Mouse (Mus musculus): ENCODE results near the gene Syp. TPM values are rescaled to one million over a fixed set of nuclear protein-coding genes. Genes with fewer than 3 reads are reported as not detected.

Syp gene
- polyA plus RNA-seq, 1 experiment from 2014 or later = 5.2 TPM

DNA sequence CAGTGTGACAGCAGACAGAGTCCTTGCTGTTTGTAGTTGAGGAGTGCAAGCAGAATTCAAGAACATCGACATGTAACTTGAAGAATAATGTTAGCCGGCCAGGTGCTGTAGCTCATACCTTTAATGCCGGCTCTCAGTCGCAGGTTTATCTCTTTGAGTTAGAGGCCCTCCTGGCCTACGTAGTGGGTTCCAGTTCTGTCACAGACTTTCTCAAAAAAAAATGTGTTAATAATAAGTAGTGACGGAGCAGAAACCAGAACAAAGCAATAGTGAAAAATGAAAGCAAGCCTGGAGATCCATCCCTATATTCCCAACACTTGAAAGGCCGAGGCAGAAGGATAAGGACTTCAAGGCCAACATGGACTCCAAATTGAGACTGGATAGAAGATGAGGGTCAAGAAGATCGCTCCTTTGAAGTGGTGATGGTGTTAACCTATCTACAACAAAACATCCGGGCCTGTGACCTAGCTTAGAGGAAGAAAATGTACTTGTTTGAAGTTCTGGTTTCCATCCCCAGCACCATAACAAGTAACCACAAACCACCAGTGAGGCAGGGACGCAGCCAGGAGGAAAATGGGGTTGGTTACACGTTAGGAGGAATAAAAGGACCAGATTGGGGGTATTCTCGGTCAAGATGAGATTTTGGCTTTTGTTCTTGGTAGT, 20.3 kb upstream of the Syp start:
- H3K9ac ChIP-seq (replicated peaks; ENCODE audit: low read depth, low read length) = no peak overlapping the region
- no peaks in the 10 kb centered on the region for H3K27me3 ChIP-seq (ENCODE audit: control insufficient read depth, insufficient read depth, low read length)
- H3K4me3 ChIP-seq (ENCODE audit: low read depth, low read length) = no peak overlapping the region
- H3K36me3 ChIP-seq (ENCODE audit: control insufficient read depth, insufficient read depth, low read length) = no peaks in the 10 kb centered on the region
- 75% methylated on average over 12 of the region's 12 CpGs for WGBS
- no peak overlapping the region for H3K27ac ChIP-seq (ENCODE audit: low read length)
- no peaks in the 10 kb centered on the region for H3K9me3 ChIP-seq (ENCODE audit: control insufficient read depth, low read depth, low read length)
- no peak for ATAC-seq (ENCODE audit: insufficient number of reproducible peaks, insufficient read depth, low FRiP score, low read depth)
- no peak overlapping the region for H3K4me2 ChIP-seq (replicated peaks; ENCODE audit: low read depth, low read length)
- no peaks in the 10 kb centered on the region for H3K4me1 ChIP-seq (ENCODE audit: control insufficient read depth, insufficient read depth, low read length)

DNA sequence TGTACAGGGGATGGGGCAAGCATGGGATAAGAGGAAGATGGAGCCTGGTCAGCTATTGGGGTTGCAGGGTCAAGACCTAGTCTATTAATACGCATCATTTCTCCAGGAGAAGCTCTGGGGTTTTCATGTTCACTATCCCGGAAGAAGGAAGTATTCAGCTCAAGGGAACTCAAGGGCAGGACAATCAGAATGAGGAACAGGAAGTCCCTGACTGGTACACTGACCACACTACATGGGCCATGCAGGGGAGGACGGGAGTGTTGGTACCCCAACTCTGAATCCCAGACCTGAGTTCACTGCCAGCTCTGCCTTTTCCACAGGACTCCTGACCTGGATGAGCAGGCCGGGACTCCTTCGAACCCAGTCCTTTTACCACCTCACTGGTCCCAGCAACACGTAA, 5.7 kb upstream of the Syp start:
- H3K9ac ChIP-seq (replicated peaks; ENCODE audit: low read depth, low read length) = no peak overlapping the region
- H3K27me3 ChIP-seq (ENCODE audit: control insufficient read depth, insufficient read depth, low read length) = no peaks in the 10 kb centered on the region
- ATAC-seq (ENCODE audit: insufficient number of reproducible peaks, insufficient read depth, low FRiP score, low read depth) = no peak
- H3K4me3 ChIP-seq (ENCODE audit: low read depth, low read length) = no peak overlapping the region
- H3K4me1 ChIP-seq (ENCODE audit: control insufficient read depth, insufficient read depth, low read length) = no peaks in the 10 kb centered on the region
- no peaks in the 10 kb centered on the region for H3K9me3 ChIP-seq (ENCODE audit: control insufficient read depth, low read depth, low read length)
- WGBS = 83% methylated on average over 6 of the region's 6 CpGs
- no peak overlapping the region for H3K27ac ChIP-seq (ENCODE audit: low read length)
- H3K4me2 ChIP-seq (replicated peaks; ENCODE audit: low read depth, low read length) = no peak overlapping the region
- no peaks in the 10 kb centered on the region for H3K36me3 ChIP-seq (ENCODE audit: control insufficient read depth, insufficient read depth, low read length)

DNA sequence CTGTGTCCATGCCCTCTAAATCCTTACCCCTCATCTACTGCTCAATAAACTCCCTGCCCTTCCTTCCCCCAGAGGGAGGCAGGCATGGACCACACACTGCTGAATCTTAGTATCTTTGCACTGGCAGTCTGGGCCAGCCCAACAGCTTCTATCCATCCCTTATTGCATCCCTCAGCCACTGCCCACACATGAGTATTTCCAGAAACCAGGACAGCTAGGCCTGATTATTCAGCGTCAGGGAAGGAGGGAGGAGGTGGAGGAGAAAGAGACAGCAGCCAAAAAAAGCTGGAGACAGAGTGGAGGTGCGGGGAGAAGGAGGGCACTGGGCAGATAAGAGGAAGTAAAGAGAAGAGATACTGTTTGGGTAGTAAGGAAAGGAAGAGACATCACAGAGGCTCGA, 3.2 kb upstream of the Syp start:
- Histone ChIP-seq H3K9me3 (ENCODE audit: control insufficient read depth, low read depth, low read length) (no peaks in the 10 kb centered on the region), H3K36me3 (ENCODE audit: control insufficient read depth, insufficient read depth, low read length) (no peaks in the 10 kb centered on the region), H3K27me3 (ENCODE audit: control insufficient read depth, insufficient read depth, low read length) (no peaks in the 10 kb centered on the region), H3K4me1 (ENCODE audit: control insufficient read depth, insufficient read depth, low read length) (no peaks in the 10 kb centered on the region), H3K9ac (replicated peaks; ENCODE audit: low read depth, low read length) (no peak overlapping the region), H3K4me3 (ENCODE audit: low read depth, low read length) (no peak overlapping the region), H3K27ac (ENCODE audit: low read length) (no peak overlapping the region), H3K4me2 (replicated peaks; ENCODE audit: low read depth, low read length) (no peak overlapping the region)
- no peak for ATAC-seq (ENCODE audit: insufficient number of reproducible peaks, insufficient read depth, low FRiP score, low read depth)
- WGBS = 80% methylated on average over 3 of the region's 3 CpGs

DNA sequence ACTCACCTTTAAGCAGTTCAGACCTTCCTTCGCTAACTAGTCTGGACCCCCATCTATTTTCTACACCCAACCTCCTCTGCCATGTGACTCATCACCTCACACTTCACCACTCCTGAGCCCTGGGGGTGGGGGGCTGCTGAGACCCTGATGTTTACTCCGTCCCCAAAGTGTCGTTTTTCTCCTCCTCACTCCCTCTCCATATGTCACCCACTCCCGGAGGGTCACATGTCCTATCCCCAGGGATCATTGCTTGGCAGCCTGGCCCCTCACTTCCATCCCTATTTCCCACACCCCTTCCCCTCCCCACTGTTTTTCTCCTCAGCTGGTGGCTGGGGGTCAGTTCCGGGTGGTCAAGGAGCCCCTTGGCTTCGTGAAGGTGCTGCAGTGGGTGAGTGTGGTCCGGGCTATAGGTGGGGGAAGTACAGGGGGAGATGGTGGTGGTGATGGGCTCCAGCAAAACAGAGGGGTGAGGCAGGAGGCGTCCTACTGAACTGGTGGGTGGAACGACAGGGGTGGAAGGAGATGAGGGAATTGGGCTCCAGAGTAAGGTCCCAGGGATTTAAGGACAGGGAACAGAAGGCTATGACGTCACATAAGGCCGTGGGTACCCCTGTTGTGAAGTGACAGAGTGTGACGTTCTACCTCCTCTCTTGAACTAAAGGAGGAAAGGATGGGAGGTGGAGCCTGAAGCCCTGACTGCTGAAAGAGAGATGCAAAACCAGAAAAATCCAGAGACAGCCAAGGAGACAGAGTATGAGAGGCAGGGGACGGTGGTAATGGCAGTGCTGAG, 1.5 kb downstream of the Syp start:
- no peak overlapping the region for H3K27ac ChIP-seq (ENCODE audit: low read length)
- no peak overlapping the region for H3K4me2 ChIP-seq (replicated peaks; ENCODE audit: low read depth, low read length)
- 19% methylated on average over 13 of the region's 13 CpGs for WGBS
- H3K9me3 ChIP-seq (ENCODE audit: control insufficient read depth, low read depth, low read length) = no peaks in the 10 kb centered on the region
- H3K27me3 ChIP-seq (ENCODE audit: control insufficient read depth, insufficient read depth, low read length) = no peaks in the 10 kb centered on the region
- no peaks in the 10 kb centered on the region for H3K36me3 ChIP-seq (ENCODE audit: control insufficient read depth, insufficient read depth, low read length)
- no peak overlapping the region for H3K9ac ChIP-seq (replicated peaks; ENCODE audit: low read depth, low read length)
- H3K4me3 ChIP-seq (ENCODE audit: low read depth, low read length) = no peak overlapping the region
- no peaks in the 10 kb centered on the region for H3K4me1 ChIP-seq (ENCODE audit: control insufficient read depth, insufficient read depth, low read length)
- no peak for ATAC-seq (ENCODE audit: insufficient number of reproducible peaks, insufficient read depth, low FRiP score, low read depth)

DNA sequence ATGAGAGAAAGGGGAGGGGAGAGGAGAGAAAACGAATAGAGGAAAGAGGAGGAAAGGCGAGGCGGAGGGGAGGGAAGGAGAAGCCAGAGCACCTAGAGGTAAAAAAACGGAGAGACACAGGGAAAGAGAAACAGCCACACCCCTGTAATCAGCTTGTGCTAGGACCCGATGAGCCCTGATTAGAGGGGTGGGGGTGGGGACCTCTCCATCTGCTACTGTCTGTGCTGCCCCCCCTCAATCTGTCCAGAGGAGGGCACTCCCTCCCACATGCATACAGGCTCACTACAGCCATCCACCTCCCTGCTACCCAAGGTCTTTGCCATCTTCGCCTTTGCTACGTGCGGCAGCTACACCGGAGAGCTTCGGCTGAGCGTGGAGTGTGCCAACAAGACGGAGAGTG, 2.5 kb downstream of the Syp start:
- Histone ChIP-seq H3K27ac (ENCODE audit: low read length) (no peak overlapping the region), H3K36me3 (ENCODE audit: control insufficient read depth, insufficient read depth, low read length) (no peaks in the 10 kb centered on the region), H3K9me3 (ENCODE audit: control insufficient read depth, low read depth, low read length) (no peaks in the 10 kb centered on the region), H3K27me3 (ENCODE audit: control insufficient read depth, insufficient read depth, low read length) (no peaks in the 10 kb centered on the region), H3K4me2 (replicated peaks; ENCODE audit: low read depth, low read length) (no peak overlapping the region), H3K4me1 (ENCODE audit: control insufficient read depth, insufficient read depth, low read length) (no peaks in the 10 kb centered on the region), H3K9ac (replicated peaks; ENCODE audit: low read depth, low read length) (no peak overlapping the region), H3K4me3 (ENCODE audit: low read depth, low read length) (no peak overlapping the region)
- no peak for ATAC-seq (ENCODE audit: insufficient number of reproducible peaks, insufficient read depth, low FRiP score, low read depth)
- WGBS = 47% methylated on average over 12 of the region's 12 CpGs

DNA sequence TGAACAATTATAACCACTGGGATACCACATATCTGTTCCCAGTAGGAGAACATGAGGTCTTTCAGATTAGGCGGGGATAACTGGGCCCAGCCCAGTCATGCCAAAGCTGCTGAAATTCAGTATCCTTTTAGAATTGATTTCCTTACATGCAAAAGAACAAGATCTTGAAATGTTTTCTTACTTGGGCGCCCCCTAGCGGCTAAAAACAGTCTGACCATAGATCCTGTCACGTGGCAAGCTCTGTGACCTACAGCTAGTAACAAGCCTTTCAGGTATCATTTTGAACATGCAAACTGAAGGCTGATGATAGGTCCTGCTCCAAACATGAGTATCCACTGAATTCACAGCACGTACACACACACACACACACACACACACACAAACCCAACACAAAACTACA, 7.1 kb downstream of the Syp start:
- H3K4me2 ChIP-seq (replicated peaks; ENCODE audit: low read depth, low read length) = no peak overlapping the region
- 10% methylated on average over 5 of the region's 5 CpGs for WGBS
- H3K9me3 ChIP-seq (ENCODE audit: control insufficient read depth, low read depth, low read length) = no peaks in the 10 kb centered on the region
- ATAC-seq (ENCODE audit: insufficient number of reproducible peaks, insufficient read depth, low FRiP score, low read depth) = no peak
- H3K27me3 ChIP-seq (ENCODE audit: control insufficient read depth, insufficient read depth, low read length) = no peaks in the 10 kb centered on the region
- H3K4me1 ChIP-seq (ENCODE audit: control insufficient read depth, insufficient read depth, low read length) = no peaks in the 10 kb centered on the region
- H3K9ac ChIP-seq (replicated peaks; ENCODE audit: low read depth, low read length) = no peak overlapping the region
- H3K4me3 ChIP-seq (ENCODE audit: low read depth, low read length) = no peak overlapping the region
- no peaks in the 10 kb centered on the region for H3K36me3 ChIP-seq (ENCODE audit: control insufficient read depth, insufficient read depth, low read length)
- H3K27ac ChIP-seq (ENCODE audit: low read length) = no peak overlapping the region

DNA sequence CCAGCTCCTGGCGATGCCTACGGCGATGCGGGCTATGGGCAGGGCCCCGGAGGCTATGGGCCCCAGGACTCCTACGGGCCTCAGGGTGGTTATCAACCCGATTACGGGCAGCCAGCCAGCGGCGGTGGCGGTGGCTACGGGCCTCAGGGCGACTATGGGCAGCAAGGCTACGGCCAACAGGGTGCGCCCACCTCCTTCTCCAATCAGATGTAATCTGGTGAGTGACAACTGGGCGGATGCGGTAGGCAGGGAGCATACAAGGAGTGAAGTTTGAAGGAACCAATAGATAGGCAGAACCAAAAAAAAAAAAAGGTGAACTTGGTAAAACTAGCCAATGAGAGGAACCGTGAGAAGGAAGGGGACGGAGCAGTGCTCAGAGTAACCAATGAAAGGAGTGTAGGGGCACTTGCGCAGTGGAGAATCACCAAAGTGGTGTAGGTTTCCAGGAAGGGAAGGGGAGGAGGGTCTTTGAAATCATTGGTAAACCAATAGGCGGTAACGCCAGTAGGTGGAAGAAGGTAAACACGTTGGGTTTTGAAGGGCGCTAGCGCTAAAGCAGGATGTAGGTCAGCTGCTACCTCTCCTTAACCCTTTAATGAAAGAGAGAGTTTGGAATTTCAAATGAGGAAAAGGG, 10.5 kb downstream of the Syp start:
- H3K4me3 ChIP-seq (ENCODE audit: low read depth, low read length) = peak overlapping the region; percentile 35
- H3K36me3 ChIP-seq (ENCODE audit: control insufficient read depth, insufficient read depth, low read length) = no peaks in the 10 kb centered on the region
- H3K27me3 ChIP-seq (ENCODE audit: control insufficient read depth, insufficient read depth, low read length) = no peaks in the 10 kb centered on the region
- peak; percentile 98 for ATAC-seq (ENCODE audit: insufficient number of reproducible peaks, insufficient read depth, low FRiP score, low read depth)
- H3K27ac ChIP-seq (ENCODE audit: low read length) = peak overlapping the region; percentile 61; the same call in 1 of the 2 replicates
- H3K9me3 ChIP-seq (ENCODE audit: control insufficient read depth, low read depth, low read length) = no peaks in the 10 kb centered on the region
- WGBS = 17% methylated on average over 25 of the region's 25 CpGs
- H3K4me2 ChIP-seq (replicated peaks; ENCODE audit: low read depth, low read length) = peak overlapping the region; percentile 45
- H3K9ac ChIP-seq (replicated peaks; ENCODE audit: low read depth, low read length) = peak overlapping the region; percentile 46; the same call in 1 of the 2 replicates
- no peaks in the 10 kb centered on the region for H3K4me1 ChIP-seq (ENCODE audit: control insufficient read depth, insufficient read depth, low read length)

DNA sequence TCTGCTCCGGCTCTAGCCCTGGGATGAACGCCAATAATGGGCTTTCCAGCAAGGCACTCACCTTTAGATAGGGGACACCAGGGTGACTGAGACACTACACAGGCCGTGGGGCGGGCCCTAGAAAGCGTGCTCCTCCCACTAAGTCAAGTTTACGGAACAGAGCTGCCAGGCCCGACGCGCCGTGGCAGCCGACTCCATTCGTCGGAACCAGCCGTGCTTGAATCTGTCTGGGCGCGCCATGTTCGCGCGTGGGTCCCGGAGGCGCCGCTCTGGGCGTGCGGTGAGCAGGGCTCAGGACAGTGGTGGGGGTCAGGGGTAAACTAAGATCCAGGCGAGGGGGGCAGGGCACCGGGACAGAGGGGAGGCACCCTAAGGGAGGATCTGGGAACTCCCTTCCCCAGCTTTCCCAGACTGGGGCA, 19.0 kb downstream of the Syp start, which contains the start of gene Prickle3:
Gene Prickle3, plus strand, starts transcription at position 40 of the 419 bp plus-strand sequence.
- ATAC-seq (ENCODE audit: insufficient number of reproducible peaks, insufficient read depth, low FRiP score, low read depth) = peak; percentile 36; the same call in 1 of the 2 replicates
- 21% methylated on average over 26 of the region's 26 CpGs for WGBS

More for the DNA sequence above, 19.0 kb downstream of the Syp start, which contains the start of gene Prickle3:
- H3K9me3 ChIP-seq (ENCODE audit: control insufficient read depth, low read depth, low read length) = no peaks in the 10 kb centered on the region
- no peaks in the 10 kb centered on the region for H3K36me3 ChIP-seq (ENCODE audit: control insufficient read depth, insufficient read depth, low read length)
- H3K27me3 ChIP-seq (ENCODE audit: control insufficient read depth, insufficient read depth, low read length) = no peaks in the 10 kb centered on the region
- H3K27ac ChIP-seq (ENCODE audit: low read length) = peak within 1 kb of the TSS; percentile 78
- peak within 1 kb of the TSS; percentile 40 for H3K4me3 ChIP-seq (ENCODE audit: low read depth, low read length)
- H3K4me1 ChIP-seq (ENCODE audit: control insufficient read depth, insufficient read depth, low read length) = peaks cover 2% of the 10 kb centered on the region; the same call in 1 of the 2 replicates
- H3K9ac ChIP-seq (replicated peaks; ENCODE audit: low read depth, low read length) = peak within 1 kb of the TSS; percentile 38
- H3K4me2 ChIP-seq (replicated peaks; ENCODE audit: low read depth, low read length) = peak within 1 kb of the TSS; percentile 45

Data from stomach, embryonic 14.5 days (tissue).